Mouse (Mus musculus): ENCODE measurements around the gene Gm28047. TPM values are rescaled to one million over a fixed set of nuclear protein-coding genes. Genes with fewer than 3 reads are reported as not detected.
A peak's percentile ranks its signal among the peaks of the same experiment; 100 is the strongest.
"Not testable (repeated sequence)": the region's sequence is repeated elsewhere in the genome, so short reads cannot be mapped to it uniquely, and the experiment has no call there.

Gene Gm28047
- polyA plus RNA-seq, 1 experiment from 2014 or later, result not detected

DNA sequence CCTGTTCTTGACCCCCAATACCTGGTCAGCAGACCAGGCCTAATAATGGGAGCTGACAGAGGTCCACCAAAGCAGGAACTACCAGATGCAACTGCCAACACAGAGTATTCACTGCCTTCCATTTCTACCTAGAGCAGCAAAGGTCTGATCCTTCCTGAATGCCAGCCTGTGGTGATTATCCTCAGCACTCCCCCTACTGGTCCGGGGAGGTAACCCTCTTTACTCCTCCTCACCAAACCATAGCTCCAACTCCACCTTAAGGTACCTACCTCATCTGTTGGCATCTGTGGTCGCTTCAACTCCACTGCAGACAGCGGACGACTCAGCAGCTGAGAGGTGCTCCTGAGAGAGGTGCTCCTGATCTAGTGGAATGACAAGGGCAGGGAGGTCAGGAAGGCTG, 40.6 kb upstream of the Gm28047 start:
- peak; percentile 62 for DNase-seq (ENCODE audit: low spot score)
- no peak; the same call in 1 of the 2 replicates for ATAC-seq (ENCODE audit: low read depth)
- Histone ChIP-seq H3K9me3 (ENCODE audit: control insufficient read depth, low read length) (no peaks in the 10 kb centered on the region), H3K4me2 (ENCODE audit: low read depth, low read length) (no peak overlapping the region), H3K27me3 (replicated peaks; ENCODE audit: control insufficient read depth, insufficient read depth, low read length) (no peaks in the 10 kb centered on the region), H3K36me3 (ENCODE audit: control insufficient read depth, insufficient read depth, low read length) (peaks cover 70% of the 10 kb centered on the region), H3K9ac (ENCODE audit: low read depth, low read length) (no peak overlapping the region), H3K27ac (replicated peaks; ENCODE audit: low read depth, low read length) (no peak overlapping the region), H3K4me3 (ENCODE audit: low read depth, low read length) (no peak overlapping the region), H3K4me1 (ENCODE audit: control insufficient read depth, insufficient read depth, low read length) (peaks cover 8% of the 10 kb centered on the region; the same call in 1 of the 2 replicates)
- 44% methylated on average over 4 of the region's 4 CpGs for WGBS

DNA sequence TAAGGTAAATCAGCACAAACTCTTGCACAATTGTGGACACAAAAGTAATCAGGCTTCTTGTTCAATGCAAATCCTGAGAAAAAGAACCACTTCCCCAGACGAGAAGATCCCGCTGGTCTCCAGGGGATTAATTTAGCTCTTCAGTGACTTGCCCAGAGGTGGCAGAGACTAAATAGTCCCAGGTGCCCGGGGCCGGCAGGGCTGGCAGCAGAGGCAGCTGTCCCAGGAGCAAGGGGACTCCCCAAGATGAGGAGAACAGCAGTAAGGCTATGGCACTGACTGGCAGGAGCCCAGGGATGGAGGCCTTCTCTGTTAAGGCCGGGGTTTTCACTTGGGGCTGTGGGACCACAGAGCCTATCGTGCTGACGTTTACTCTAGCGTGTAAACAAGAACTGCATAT, 39.0 kb upstream of the Gm28047 start:
- H3K27ac ChIP-seq (replicated peaks; ENCODE audit: low read depth, low read length), result no peak overlapping the region
- ATAC-seq (ENCODE audit: low read depth) (no peak; the same call in 1 of the 2 replicates), DNase-seq (ENCODE audit: low spot score) (peak; percentile 12)
- H3K9ac ChIP-seq (ENCODE audit: low read depth, low read length), result no peak overlapping the region
- peaks cover 80% of the 10 kb centered on the region for H3K36me3 ChIP-seq (ENCODE audit: control insufficient read depth, insufficient read depth, low read length)
- H3K4me3 ChIP-seq (ENCODE audit: low read depth, low read length), result no peak overlapping the region
- no peaks in the 10 kb centered on the region for H3K4me1 ChIP-seq (ENCODE audit: control insufficient read depth, insufficient read depth, low read length)
- H3K4me2 ChIP-seq (ENCODE audit: low read depth, low read length), result no peak overlapping the region
- 80% methylated on average over 8 of the region's 8 CpGs for WGBS
- H3K9me3 ChIP-seq (ENCODE audit: control insufficient read depth, low read length), result no peaks in the 10 kb centered on the region
- H3K27me3 ChIP-seq (replicated peaks; ENCODE audit: control insufficient read depth, insufficient read depth, low read length), result no peaks in the 10 kb centered on the region

DNA sequence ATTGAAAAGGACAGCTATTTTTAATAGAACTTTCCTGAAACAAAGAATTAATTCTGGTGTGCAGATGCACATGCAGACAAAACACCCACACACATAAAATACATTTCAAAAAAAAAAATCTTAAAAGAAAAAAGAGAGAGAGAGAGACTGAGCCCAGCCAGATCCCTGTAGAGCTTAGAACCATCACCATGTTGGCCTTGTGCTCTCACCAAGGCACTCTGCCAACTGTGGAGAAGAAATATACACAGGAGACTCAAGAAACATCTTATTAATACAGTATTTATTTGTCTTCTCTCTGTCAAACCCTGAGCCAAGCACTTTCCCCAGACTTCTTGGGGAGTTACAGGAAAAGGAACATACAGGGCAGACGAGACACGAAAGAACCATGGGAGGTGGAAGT, 37.7 kb upstream of the Gm28047 start:
- not testable (repeated sequence) for ATAC-seq (ENCODE audit: low read depth); H3K9ac ChIP-seq (ENCODE audit: low read depth, low read length); H3K27me3 ChIP-seq (replicated peaks; ENCODE audit: control insufficient read depth, insufficient read depth, low read length); H3K27ac ChIP-seq (replicated peaks; ENCODE audit: low read depth, low read length); DNase-seq (ENCODE audit: low spot score); H3K4me1 ChIP-seq (ENCODE audit: control insufficient read depth, insufficient read depth, low read length); H3K4me2 ChIP-seq (ENCODE audit: low read depth, low read length); H3K9me3 ChIP-seq (ENCODE audit: control insufficient read depth, low read length); H3K4me3 ChIP-seq (ENCODE audit: low read depth, low read length)
- peaks cover 76% of the 10 kb centered on the region for H3K36me3 ChIP-seq (ENCODE audit: control insufficient read depth, insufficient read depth, low read length)
- no CpG with 5 or more reads among the region's 2 CpGs for WGBS

DNA sequence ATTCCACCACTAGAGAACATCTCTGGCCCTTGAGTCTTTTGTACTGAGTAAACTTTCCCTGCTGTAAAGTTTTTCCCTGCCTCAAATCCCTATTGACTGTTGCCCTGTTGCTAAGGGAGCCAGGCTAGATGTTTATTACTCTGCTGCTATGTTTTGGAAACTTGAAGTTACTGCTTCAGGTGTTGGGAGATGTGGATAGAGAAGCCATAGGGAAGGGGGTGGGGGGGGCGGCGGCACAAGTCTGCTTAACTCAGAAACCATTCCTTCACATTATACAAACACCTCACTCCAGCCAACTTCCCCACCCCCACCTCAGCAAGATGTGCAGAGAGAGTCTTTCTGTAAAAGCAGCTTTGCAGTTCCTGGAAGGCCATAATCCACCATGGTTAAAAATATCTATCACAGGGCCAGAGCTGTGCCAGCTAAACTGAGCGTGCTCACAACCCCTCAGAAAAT, 33.1 kb upstream of the Gm28047 start:
- no peak overlapping the region for H3K4me2 ChIP-seq (ENCODE audit: low read depth, low read length)
- H3K27me3 ChIP-seq (replicated peaks; ENCODE audit: control insufficient read depth, insufficient read depth, low read length), result no peaks in the 10 kb centered on the region
- no peaks in the 10 kb centered on the region for H3K9me3 ChIP-seq (ENCODE audit: control insufficient read depth, low read length)
- WGBS, result 44% methylated on average over 3 of the region's 3 CpGs
- ATAC-seq (ENCODE audit: low read depth), result peak; percentile 27; the same call in 1 of the 2 replicates
- H3K9ac ChIP-seq (ENCODE audit: low read depth, low read length), result no peak overlapping the region
- no peak overlapping the region for H3K4me3 ChIP-seq (ENCODE audit: low read depth, low read length)
- H3K4me1 ChIP-seq (ENCODE audit: control insufficient read depth, insufficient read depth, low read length), result peaks cover 25% of the 10 kb centered on the region
- peaks cover 31% of the 10 kb centered on the region for H3K36me3 ChIP-seq (ENCODE audit: control insufficient read depth, insufficient read depth, low read length)
- peak overlapping the region; percentile 86 for H3K27ac ChIP-seq (replicated peaks; ENCODE audit: low read depth, low read length)
- peak; percentile 56 for DNase-seq (ENCODE audit: low spot score)

DNA sequence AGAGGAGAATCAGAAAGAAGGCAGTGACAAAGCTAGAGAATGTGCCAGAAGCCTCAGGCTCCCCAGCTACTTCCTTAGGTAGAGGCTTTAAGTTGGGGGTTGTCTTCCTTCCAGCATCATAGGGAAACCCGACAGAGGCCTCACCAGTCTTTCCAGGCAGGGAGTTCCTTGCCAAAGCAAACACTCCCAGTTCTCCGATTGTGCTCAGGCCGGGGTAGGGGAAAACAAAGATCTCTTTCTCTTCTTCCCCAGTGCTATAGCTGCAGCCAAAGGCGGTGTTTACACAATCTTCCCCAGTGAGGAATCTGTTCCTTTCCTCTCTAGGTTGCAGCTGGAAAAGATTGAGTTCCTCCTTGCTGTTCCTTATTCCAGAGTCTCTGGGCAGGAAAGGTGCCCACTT, 31.8 kb upstream of the Gm28047 start:
- H3K4me2 ChIP-seq (ENCODE audit: low read depth, low read length), result no peak overlapping the region

DNA sequence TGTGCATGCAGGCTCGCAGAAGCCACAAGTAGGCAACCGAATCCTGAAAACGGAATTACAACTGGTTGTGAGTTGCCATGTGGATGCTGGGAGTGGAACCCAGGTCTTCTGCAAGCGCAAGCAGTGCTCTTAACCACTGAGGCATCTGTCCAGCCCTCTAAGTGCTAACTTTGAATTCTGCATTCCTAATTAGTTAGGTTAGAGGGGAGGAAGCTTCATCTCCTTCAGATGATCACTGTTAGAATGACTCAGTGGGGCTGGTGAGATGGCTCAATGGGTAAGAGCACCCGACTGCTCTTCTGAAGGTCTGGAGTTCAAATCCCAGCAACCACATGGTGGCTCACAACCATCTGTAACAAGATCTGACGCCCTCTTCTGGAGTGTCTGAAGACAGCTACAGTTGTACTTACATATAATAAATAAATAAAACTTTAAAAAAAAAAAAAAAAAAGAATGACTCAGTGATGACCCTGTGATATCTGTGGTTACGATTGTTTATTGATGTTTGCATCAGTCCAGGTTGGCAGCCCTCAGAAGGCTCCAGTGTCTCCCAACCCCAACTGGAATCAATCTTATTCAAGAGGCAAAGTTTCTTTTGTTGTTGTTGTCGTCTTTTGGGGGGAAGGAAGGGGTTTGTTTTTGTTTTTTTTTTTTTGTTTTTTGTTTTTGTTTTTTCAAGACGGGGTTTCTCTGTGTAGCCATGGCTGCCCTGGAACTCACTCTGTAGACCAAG, 27.2 kb upstream of the Gm28047 start:
- not testable (repeated sequence) for H3K9ac ChIP-seq (ENCODE audit: low read depth, low read length); ATAC-seq (ENCODE audit: low read depth); H3K9me3 ChIP-seq (ENCODE audit: control insufficient read depth, low read length); H3K27ac ChIP-seq (replicated peaks; ENCODE audit: low read depth, low read length); H3K4me2 ChIP-seq (ENCODE audit: low read depth, low read length); H3K36me3 ChIP-seq (ENCODE audit: control insufficient read depth, insufficient read depth, low read length); H3K27me3 ChIP-seq (replicated peaks; ENCODE audit: control insufficient read depth, insufficient read depth, low read length); H3K4me3 ChIP-seq (ENCODE audit: low read depth, low read length); DNase-seq (ENCODE audit: low spot score)
- WGBS, result 79% methylated on average over 8 of the region's 9 CpGs
- peaks cover 12% of the 10 kb centered on the region for H3K4me1 ChIP-seq (ENCODE audit: control insufficient read depth, insufficient read depth, low read length)

More for the DNA sequence above, 31.8 kb upstream of the Gm28047 start:
- Histone ChIP-seq H3K27ac (replicated peaks; ENCODE audit: low read depth, low read length) (peak overlapping the region; percentile 86), H3K9ac (ENCODE audit: low read depth, low read length) (no peak overlapping the region), H3K27me3 (replicated peaks; ENCODE audit: control insufficient read depth, insufficient read depth, low read length) (no peaks in the 10 kb centered on the region), H3K36me3 (ENCODE audit: control insufficient read depth, insufficient read depth, low read length) (peaks cover 20% of the 10 kb centered on the region), H3K9me3 (ENCODE audit: control insufficient read depth, low read length) (no peaks in the 10 kb centered on the region), H3K4me1 (ENCODE audit: control insufficient read depth, insufficient read depth, low read length) (peaks cover 25% of the 10 kb centered on the region), H3K4me3 (ENCODE audit: low read depth, low read length) (no peak overlapping the region)
- ATAC-seq (ENCODE audit: low read depth) (peak; percentile 88), DNase-seq (ENCODE audit: low spot score) (peak; percentile 94)
- WGBS, result 8% methylated on average over 4 of the region's 4 CpGs

DNA sequence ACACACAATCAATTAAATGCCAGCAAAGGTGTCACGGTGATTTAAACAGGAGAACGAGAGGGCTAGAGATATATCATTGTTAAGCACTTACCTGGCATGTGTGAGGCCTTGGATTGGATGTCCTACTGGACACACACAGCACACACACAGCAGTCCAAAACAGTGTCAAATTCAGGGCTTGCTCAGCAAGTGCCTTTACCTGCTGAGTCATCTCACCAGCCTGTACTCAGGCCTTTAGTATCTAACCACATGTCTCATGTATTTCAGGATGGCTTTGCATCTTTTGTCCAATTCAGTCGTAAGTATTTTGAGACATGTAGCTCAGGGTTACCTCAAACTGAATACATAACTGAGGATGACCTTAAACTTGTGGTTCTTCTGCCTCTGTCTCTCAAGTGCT, 26.2 kb upstream of the Gm28047 start:
- WGBS, result 79% methylated on average over 3 of the region's 3 CpGs
- no peaks in the 10 kb centered on the region for H3K27me3 ChIP-seq (replicated peaks; ENCODE audit: control insufficient read depth, insufficient read depth, low read length)
- no peak overlapping the region for H3K4me2 ChIP-seq (ENCODE audit: low read depth, low read length)
- H3K9ac ChIP-seq (ENCODE audit: low read depth, low read length), result no peak overlapping the region
- ATAC-seq (ENCODE audit: low read depth), result no peak
- no peaks in the 10 kb centered on the region for H3K9me3 ChIP-seq (ENCODE audit: control insufficient read depth, low read length)
- no peak overlapping the region for H3K27ac ChIP-seq (replicated peaks; ENCODE audit: low read depth, low read length)
- H3K4me1 ChIP-seq (ENCODE audit: control insufficient read depth, insufficient read depth, low read length), result peaks cover 7% of the 10 kb centered on the region
- H3K36me3 ChIP-seq (ENCODE audit: control insufficient read depth, insufficient read depth, low read length), result no peaks in the 10 kb centered on the region
- no peak overlapping the region for H3K4me3 ChIP-seq (ENCODE audit: low read depth, low read length)
- DNase-seq (ENCODE audit: low spot score), result no peak

DNA sequence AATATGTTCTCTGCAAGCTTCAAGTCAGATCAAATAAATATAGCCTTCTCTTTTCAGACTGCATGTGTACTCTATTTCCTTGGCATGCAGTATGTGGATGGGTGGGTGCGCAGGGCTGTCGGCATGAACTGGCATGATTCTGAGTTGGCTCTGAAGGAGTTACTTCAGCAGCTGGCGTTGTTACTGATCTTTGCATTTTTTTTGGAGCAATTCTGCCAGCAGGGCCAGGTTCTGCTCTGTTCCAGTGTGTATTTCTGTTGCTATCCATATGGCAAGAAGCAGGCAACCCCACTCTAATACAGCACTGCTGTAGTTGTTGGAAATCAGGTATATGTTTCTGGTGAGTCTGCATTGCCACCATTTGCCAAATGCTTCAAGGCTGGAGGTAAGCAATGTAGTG, 10.9 kb upstream of the Gm28047 start:
- Histone ChIP-seq H3K9ac (ENCODE audit: low read depth, low read length) (no peak overlapping the region), H3K4me2 (ENCODE audit: low read depth, low read length) (no peak overlapping the region), H3K9me3 (ENCODE audit: control insufficient read depth, low read length) (no peaks in the 10 kb centered on the region), H3K27ac (replicated peaks; ENCODE audit: low read depth, low read length) (peak overlapping the region; percentile 29; the same call in 1 of the 2 replicates), H3K27me3 (replicated peaks; ENCODE audit: control insufficient read depth, insufficient read depth, low read length) (no peaks in the 10 kb centered on the region), H3K4me1 (ENCODE audit: control insufficient read depth, insufficient read depth, low read length) (no peaks in the 10 kb centered on the region), H3K36me3 (ENCODE audit: control insufficient read depth, insufficient read depth, low read length) (no peaks in the 10 kb centered on the region), H3K4me3 (ENCODE audit: low read depth, low read length) (no peak overlapping the region)
- DNase-seq (ENCODE audit: low spot score) (peak; percentile 57), ATAC-seq (ENCODE audit: low read depth) (peak; percentile 60; the same call in 1 of the 2 replicates)
- WGBS, result 59% methylated on average over 3 of the region's 3 CpGs

DNA sequence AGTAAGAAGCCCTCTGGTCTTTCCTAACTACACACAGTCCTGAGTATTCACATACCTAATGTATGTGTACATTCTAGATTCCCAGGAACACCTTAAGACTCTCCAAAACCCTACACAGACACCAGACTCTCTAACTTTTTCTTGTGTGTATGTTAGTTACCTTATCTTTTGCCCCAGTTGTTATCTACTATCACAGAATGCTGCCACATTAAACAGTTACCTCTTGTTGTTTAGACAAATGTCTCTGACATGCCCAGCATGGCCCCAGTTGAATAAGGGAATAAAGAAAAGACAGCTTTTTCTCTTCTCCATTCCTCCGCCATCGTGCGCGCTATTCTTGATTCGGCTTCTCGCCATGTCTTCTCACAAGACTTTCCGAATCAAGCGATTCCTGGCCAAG, 9.8 kb upstream of the Gm28047 start:
- Histone ChIP-seq H3K27ac (replicated peaks; ENCODE audit: low read depth, low read length) (no peak overlapping the region), H3K9ac (ENCODE audit: low read depth, low read length) (no peak overlapping the region), H3K9me3 (ENCODE audit: control insufficient read depth, low read length) (no peaks in the 10 kb centered on the region), H3K4me2 (ENCODE audit: low read depth, low read length) (no peak overlapping the region), H3K27me3 (replicated peaks; ENCODE audit: control insufficient read depth, insufficient read depth, low read length) (no peaks in the 10 kb centered on the region), H3K4me3 (ENCODE audit: low read depth, low read length) (no peak overlapping the region), H3K4me1 (ENCODE audit: control insufficient read depth, insufficient read depth, low read length) (no peaks in the 10 kb centered on the region), H3K36me3 (ENCODE audit: control insufficient read depth, insufficient read depth, low read length) (no peaks in the 10 kb centered on the region)
- DNase-seq (ENCODE audit: low spot score) (no peak), ATAC-seq (ENCODE audit: low read depth) (no peak)
- WGBS, result 89% methylated on average over 8 of the region's 8 CpGs
